Mouse (Mus musculus): Measurements from ENCODE around the gene Ak4.
"Not testable (repeated sequence)": the region's sequence is repeated elsewhere in the genome, so short reads cannot be mapped to it uniquely, and the experiment has no call there.

Gene Ak4
- long read RNA-seq, experiment 1, partial matches to known transcripts, result 0 of 1 reads
- long read RNA-seq, experiment 1, other reads (novel, unspliced or antisense), result 1 of 1 reads
- long read RNA-seq, experiment 2, result 0 reads

DNA sequence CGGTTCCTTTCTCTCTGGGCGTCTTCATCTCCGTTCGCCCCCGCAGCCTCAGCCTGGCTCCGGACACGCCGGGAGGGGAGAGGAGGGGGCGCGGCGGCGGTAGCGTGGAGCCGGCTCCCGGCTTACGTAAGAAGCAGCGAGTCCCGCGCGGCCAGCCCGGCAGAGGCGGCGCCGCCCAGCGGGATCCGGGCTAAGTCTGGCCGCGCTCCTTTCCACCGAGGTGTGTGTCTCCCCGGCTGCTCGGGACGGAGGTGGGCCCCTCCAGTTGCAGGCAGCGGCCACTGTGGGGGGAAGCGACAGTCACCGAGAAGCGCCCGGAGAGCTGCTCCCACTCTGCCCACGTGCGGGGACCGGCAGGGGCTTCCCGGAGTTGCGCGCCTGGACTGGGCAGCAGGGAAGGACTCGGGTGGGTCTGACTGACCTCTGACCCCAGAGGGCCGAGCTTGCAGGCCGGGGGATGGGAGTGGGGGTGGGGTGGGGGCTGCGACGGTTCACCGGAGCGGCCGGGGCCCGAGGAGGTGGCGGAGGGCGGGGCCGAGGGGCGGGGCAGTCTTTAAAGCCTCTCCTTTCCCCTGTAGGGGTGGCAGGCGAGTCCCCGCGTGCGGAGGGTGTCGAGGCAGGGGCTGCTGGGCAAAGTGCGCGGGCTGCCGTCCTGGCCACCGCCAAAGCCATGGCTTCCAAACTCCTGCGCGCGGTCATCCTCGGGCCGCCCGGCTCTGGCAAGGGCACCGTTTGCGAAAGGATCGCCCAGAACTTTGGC, at the start of gene Ak4:
TSS of gene Ak4 (plus strand) at position 127 of the 760 bp plus-strand sequence.
- intact Hi-C loops (cut with DNase I), result no loop called here

DNA sequence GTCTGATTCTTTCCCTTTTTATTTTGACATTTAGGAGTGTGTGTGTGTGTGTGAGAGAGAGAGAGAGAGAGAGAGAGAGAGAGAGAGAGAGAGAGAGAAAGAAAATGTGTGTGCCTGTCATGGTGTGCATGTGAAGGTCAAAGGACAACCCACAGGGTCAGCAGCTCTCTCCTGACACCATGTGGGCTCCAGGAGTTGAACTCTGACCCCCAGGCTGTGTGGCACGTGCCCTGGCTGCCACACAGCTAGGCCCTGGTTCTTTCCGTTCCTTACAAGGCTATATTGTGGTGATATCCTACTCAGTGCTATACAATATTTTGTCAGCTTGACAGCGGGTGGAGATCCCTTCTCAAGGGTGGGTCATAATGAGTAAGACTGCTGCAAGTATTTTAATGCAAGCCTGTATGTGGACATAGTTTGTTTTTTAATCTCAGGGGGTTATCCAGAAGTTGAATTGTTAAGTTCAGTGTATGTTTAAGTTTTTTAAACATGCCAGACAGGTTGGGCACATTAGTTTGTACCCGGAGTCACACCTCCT, 49.3 kb upstream of the Ak4 start:
- intact Hi-C loops (cut with DNase I), result loop anchor here (5.0 kb wide), 1 partner anchor 203 kb away; no protein-coding TSS in a partner anchor

DNA sequence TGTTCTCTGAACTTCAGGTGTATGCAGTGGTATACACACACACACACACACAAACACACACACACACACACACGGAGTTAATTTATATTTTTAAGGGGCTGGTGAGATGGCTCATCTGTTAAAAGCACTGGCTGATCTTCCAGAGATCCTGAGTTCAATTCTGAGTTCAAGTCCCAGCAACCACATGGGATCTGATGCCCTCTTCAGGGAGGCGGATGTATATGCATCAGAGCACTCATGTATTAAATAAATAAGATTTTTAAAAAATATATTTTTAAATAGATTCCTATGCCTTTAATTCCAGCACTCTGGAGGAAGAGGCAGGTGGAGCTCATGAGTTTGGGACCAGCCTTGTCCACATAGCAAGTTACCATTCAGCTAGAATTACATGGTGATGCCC, 46.8 kb upstream of the Ak4 start:
- intact Hi-C loops (cut with DNase I), result no loop called here

DNA sequence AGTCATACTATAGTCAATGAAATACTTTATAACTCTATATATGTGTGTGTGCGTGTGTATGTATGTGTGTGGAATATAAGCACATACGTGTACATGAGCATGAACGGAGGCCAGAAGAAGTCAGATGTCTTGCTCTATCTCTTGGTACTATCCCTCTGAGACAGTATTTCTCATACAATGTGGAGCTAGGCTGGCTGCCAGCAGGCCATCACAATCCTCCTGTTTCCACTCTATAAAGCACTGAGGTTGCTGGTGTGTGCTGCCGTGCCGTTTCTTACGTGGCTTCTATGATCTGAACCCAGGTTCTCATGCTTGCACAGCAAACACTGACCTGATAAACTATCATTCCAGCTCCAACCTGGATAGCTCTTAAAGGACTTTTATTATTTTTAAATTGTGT, 46.3 kb upstream of the Ak4 start:
- intact Hi-C loops (cut with DNase I), result no loop called here

DNA sequence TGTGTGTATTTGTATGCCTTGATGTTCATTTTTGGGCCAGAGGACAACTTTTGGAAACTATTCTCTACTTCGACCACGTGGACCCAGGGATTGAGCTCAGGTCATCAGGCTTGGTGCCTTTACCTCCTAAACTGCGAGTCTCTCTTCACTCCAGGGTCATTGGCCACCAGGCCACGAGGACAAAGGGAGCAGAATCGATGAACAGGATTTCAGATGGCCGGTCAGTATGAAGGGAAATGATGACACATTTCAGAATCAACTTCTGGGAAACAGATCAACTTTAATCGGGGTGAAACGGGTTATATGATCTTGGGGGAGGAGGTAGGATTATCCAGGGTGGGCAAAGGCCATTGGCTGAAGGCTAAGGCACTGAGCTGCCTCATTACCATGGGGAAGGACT, 45.0 kb upstream of the Ak4 start:
- intact Hi-C loops (cut with DNase I), result no loop called here

DNA sequence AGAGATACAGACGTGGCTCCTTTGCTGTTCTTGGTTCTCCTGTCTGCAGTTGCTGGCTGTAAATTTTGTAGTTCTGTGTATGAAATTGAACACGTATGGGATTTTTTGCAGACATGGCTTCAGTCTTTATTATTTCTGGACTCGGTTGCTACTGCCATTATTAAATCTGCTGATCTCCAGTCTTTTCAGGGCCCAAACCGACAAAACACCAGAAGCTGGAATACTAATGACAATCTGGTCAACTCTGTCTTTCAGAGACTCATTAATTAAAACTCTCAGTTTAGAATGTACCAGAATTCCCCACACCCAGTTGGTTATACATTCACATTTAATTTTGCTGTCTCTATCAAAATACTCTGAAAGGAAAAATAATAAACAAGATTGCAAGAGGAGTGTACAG, 42.2 kb upstream of the Ak4 start:
- intact Hi-C loops (cut with DNase I), result no loop called here

DNA sequence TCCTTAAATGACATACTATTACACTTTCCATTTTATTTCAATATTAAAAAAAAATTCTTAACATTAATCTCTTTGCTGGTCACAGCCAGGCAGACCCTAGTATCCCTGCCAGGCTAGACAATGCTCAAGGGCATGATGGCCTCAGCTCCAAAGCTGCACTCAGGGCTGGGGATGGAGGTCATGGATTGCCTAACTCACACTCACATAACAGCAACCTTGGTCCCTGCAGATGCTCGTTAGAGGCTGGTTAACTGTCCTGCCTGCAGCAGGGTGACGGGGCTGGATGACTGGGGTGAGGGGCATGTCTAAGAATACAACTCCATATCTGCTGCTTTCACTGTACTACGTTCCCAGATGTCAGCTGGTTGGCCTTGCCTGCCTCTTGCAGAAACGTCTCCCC, 40.8 kb upstream of the Ak4 start:
- intact Hi-C loops (cut with DNase I), result no loop called here

DNA sequence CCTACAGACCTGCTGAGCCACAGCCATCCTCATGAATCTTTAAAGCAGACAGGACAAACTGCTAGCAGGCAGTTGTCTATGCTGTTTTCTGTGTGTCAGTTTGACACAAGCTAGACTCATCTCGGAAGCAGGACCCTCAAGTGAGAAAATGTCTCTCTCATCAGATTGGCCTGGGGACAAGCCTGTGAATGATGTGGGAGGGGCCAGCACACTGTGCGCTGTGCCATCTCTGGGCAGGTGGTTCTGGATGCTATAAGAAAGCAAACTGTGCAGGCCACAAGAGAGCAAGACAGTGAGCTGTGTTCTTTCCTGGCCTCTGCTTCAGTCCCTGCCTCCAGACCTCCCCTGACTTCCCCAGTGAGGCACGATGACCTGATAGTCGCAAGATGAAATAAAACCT, 40.3 kb upstream of the Ak4 start:
- intact Hi-C loops (cut with DNase I), result no loop called here

DNA sequence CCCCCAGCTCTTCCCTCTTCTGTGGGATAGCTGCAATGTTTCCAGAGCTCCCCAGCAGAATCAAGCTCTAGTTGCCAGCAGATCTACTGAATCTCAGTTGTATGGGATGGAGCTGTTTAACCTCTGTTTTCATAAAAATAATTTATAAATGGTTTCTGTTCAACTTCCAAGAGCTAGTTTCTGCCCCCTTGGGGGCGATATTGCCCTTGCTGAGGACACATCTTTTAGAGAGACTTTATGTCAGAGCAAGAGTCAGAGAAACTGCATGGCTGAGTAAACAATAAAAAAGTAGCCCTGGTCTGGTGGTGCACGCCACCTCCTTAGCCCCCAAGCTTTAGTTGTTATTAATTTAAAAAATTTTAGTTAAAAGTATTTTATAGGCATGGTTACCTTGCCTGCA, 34.1 kb upstream of the Ak4 start:
- intact Hi-C loops (cut with DNase I), result loop anchor here (2.0 kb wide), 1 partner anchor 74 kb away; no protein-coding TSS in a partner anchor

DNA sequence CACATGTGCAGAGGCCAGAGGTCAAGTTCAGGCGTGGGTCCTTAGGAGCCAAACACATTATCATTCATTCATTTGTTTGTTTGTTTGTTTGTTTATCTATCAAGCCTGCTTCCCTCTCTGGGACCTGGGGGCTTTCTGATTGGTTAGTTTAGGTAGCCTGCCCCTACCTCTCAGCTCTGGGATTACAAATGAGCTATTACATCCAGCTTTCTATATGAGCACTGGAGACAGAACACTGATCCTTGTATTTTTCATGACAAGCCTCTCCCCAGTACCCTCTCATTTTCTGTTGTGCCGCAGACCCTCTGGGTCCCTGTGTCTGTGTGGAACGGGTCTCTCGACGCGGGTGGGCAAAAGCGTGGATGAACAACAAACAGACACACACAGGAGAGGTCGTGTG, 30.8 kb upstream of the Ak4 start:
- intact Hi-C loops (cut with DNase I), result no loop called here

DNA sequence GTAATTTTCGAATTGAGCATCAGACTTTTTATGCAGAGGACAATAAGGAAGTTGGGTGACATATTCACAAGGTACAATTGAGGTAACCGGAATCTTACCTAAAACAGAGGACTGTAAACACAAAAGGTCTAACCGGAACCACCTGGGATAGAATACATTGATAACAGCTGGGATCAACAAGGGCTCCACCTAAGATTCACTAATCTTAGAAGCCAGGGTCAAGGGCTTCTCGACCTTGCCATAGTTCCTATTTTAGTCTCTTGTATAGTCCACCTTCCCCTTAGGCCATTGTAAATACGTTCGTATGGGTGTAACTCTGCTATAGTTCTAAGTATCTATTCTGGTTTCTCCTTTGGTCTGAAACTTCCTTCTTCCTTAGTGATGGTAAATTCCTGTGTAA, 30.4 kb upstream of the Ak4 start:
- intact Hi-C loops (cut with DNase I), result not testable (repeated sequence)

DNA sequence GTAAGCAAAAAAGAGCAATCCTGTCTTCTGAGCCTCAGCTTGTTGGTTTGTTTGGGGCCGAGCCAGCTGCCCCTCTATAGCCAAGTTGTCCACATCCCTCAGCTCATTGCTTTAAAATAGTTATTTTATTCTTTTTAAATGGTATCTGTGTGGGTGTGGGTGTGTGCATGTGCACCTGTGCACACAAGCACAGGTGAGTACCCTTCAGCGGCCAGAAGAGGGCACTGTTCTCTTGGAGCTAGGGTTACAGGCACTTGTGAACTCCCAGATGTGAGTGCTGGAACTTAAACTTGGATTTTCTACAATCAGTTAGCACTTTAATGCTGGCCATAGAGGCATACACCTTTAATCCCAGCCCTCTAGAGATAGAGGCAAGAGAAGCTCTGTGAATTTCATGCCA, 26.8 kb upstream of the Ak4 start:
- intact Hi-C loops (cut with DNase I), result loop anchor here (2.0 to 10.0 kb wide), 2 partner anchors 67 to 603 kb away; no protein-coding TSS in a partner anchor

DNA sequence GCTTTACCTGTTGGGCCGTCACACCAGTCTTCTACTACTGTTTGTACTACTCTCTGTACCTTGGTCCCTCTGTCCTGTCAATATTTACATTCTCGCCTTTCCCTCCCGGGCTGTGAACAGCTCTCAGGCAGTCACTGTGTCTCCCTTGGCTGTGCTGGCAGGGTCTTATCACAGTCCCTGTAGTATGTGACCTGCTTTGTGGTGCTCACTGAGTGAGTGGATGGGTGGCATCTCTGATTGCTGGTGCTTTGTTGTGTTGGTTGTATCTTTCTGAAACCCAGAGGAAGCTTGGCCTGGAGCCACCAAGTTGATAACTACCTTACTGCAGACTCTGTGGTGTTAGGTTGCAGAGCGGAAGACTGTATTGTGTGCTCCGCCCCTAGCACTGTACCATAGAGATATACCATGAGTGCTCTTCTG, 25.8 kb upstream of the Ak4 start:
- intact Hi-C loops (cut with DNase I), result loop anchor here (2.0 to 10.0 kb wide), 2 partner anchors 65 to 601 kb away; no protein-coding TSS in a partner anchor

DNA sequence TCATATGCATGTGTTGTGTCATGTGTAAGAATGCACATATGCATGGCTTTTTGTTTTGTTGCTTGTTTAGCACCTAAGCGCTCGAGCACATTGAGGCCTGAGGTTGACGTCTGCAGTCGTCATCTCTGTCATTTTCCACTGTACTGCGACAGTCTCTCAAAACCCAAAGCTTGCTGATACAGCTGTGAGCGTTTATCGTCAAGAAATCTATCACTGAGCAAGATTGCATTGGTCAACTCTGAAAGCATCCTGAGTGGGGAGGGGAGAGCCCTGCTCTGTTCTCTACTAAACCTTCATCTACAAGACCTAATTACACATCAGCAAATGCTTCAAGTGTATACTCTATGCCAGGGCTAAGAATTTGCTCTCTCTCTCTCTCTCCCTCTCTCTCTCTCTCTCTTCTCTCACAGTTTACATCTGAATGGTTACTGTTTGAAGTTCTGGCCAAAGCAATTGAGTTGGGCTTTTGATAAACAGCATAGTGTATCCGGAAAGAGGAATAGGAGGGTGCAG, 24.0 kb upstream of the Ak4 start:
- intact Hi-C loops (cut with DNase I), result loop anchor here (10.0 kb wide), 1 partner anchor 600 kb away; no protein-coding TSS in a partner anchor

DNA sequence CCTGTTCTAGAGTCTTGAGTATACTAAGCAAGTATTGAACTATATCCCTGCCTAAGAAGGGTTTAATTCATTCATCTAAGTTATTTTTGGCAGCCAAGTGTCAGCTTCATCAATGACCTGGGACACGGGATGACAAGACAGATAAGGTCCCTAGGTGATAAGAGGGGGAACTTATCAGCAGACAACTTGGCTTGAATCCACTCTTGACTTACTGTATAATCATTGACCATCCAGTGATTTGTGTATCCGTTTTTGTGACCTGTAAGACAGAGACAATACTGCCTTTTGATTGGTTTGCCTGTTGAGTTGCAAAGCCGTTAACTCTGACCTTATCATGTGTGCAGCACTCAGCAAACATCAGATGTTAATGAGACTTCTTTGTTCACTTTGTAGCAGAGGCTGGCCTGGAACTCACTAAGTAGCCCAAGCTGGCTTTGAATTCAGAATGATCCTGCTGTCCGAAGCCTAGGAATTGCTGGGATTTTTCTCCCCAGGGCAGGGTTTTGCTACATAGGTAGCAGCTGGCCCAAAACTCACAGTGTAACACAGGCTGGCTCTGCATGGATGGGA, 19.0 kb upstream of the Ak4 start:
- intact Hi-C loops (cut with DNase I), result no loop called here

DNA sequence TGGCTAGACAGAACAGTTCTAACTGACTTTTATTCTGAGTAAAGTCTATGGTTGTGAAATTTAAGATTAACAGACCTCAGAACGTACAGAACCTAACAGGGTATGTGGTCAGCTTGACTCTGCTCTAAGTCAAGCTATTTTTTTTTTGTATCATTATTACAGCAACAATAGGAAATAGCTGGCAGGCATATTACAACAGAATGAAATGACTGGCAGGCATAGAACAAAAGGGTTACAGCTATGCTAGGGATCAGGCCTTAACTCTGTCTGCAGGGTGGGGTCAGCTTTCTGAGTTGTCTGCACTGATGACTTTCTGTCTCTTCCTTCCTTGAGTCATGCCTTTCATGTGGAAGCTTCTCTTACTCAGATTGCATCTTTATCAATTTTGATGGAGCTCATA, 17.1 kb upstream of the Ak4 start:
- intact Hi-C loops (cut with DNase I), result no loop called here

DNA sequence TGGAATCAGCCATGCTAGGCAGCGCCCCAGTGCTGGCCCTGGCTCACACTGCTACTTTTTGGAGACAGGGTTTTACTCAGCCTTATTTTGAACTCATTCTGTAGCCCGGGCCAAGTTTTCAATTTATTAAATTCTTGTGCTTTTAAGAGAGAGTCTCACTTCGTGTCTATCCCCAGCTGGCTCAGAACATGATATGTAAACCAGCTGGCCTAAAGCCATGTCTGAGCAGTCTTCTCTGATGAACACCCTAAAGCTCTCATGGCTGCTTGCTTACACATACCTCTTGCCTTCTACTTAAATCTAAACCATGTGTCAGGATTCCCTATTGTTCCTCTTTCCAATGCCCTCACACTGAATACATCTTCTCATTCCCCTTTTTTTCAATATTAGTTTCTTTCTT, 14.2 kb upstream of the Ak4 start:
- intact Hi-C loops (cut with DNase I), result no loop called here

DNA sequence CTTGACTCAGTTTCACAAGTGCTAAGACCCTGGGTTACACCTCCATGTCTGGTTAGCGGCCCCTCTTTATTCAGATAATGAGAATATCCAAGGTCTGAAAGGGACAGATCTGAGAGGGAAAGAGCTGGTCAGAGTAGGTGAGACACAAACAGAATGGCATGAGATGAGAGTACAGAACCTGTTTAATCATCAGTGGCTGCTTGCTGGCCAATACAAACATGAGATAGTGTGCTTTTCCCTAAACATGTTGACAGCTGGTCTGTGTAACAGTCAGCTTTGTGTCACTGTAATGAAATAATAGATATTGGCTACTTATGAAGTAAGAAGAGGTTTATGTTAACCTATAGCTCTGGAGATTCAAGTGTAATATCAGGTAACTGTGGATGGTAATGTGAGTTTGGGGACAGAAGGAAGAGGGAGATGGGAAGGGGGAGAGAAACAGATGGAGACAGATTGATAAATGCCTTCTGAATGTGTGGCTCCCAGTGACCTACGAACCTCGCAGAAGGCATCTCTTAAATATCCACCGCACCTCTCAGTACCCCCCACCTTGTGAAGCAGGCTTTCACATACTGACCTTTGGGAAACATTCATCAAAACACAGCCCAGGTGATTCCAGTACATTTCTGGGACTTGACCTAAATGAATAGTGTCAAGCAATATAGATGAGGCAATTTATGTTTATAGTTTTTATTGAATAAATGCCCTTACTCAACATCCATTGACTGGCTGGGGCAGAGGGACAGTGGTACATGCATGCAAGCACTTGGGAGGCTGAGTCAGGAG, 12.5 kb upstream of the Ak4 start:
- intact Hi-C loops (cut with DNase I), result no loop called here

DNA sequence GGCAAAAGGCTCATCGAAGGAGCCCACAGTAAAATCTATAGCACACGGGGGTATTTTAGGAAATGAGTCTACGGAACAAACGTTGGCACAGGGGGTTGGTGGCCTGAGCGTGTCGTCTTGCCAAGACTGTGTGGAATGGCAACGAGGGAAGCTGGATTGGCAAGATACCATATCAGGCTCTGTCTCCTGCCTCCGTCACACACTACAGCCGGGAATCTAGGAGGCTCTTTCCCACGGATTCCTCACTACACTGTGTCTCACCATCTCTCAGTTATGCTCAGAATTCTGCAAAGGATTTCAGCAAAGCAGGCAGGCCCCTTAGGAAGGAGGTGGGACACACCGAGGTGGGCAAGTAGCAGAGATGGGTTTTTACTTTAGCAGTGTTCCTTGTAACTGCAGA, 2.1 kb upstream of the Ak4 start:
- intact Hi-C loops (cut with DNase I), result no loop called here

DNA sequence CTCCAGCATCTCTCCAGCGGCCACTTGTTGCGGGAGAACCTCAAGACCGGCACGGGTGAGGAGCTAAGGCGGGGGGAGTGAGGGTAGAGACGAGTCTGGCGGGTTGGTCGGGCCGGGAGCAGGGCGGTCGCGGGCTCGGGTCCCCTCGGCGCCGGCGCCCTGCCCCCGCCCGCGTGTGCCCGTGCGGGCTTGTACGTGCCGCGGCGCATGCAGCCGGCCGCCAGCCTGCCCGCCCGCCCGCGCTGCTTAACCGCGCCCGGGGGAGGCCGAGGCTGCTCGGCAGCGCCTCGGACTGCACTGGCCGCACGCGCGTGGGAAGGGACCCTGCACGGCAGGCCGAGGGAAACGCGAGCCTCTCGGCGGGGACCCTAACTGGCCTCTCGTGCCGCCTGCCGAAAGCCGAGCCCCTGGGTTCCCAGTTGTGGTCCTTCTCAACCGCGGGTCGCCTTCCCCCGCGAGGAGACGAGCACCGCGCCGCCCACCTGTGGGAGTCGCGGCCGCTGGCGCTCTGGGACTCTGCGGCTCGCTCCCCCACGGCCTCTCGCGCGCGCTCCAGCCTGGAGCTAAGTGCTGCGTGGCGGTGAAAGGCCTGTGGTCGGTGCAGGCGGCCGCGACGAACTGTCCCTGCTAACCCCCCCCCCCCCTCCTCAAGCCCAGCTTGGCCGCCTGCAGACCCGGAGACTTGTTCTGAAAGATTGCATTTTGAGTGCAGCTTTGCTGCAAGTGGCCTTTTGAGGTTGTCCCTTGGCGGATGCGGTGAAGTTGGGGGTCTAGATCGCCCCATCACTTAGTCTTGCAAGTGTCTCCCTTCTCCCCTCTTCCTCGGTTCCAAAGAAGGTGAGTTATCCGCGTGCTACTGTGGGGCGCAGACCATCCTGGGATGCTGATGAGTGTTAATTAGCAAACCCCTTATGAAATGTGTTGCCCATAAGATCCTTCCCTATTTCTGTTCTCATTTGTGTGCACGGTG, 1.1 kb downstream of the Ak4 start:
- intact Hi-C loops (cut with DNase I), result no loop called here
